Mouse (Mus musculus) kidney, postnatal 0 days (tissue): ENCODE data around the gene Cyp19a1. TPM values are rescaled to one million over a fixed set of nuclear protein-coding genes. Genes with fewer than 3 reads are reported as not detected.

ENCODE experiments used
- ATAC-seq: fragments of 200-750 bp; cut with Nextera tagmentation; replicated peaks from 2 replicates; pipeline ENCODE4 v1.8.0; 2017; ENCODE audit warnings: low read depth, moderate number of reproducible peaks, moderate TSS enrichment, moderate library complexity; ENCODE audit not compliant: low FRiP score
- DNase-seq: peaks from one replicate; pipeline ENCODE4 v3.0.0-alpha.2; 2016; ENCODE audit warnings: low spot score
- H3K27ac ChIP-seq: fragments of 300-500 bp; sonication (generic); 2 replicates; pipeline ENCODE4 v1.5.1; 2014; ENCODE audit warnings: mild to moderate bottlenecking
- H3K27me3 ChIP-seq: fragments of 300-500 bp; sonication (generic); 2 replicates; pipeline ENCODE4 v1.6.1; 2014; ENCODE audit warnings: low read length, mixed read lengths; ENCODE audit not compliant: insufficient read depth
- H3K36me3 ChIP-seq: fragments of 300-500 bp; sonication (generic); 2 replicates; pipeline ENCODE4 v1.6.1; 2014; ENCODE audit warnings: low read length, mixed read lengths; ENCODE audit not compliant: insufficient read depth
- H3K4me1 ChIP-seq: fragments of 300-500 bp; sonication (generic); replicated peaks from 2 replicates; pipeline ENCODE4 v1.6.1; 2014; ENCODE audit warnings: antibody characterized with exemption, low read length, mixed read lengths; ENCODE audit not compliant: insufficient read depth
- H3K4me2 ChIP-seq: fragments of 300-500 bp; sonication (generic); 2 replicates; pipeline ENCODE4 v1.6.1; 2014; ENCODE audit warnings: mild to moderate bottlenecking, low read length, moderate library complexity, mixed read lengths
- H3K4me3 ChIP-seq: fragments of 300-500 bp; sonication (generic); replicated peaks from 2 replicates; pipeline ENCODE4 v1.5.1; 2014; ENCODE audit warnings: low read depth, low read length
- H3K9ac ChIP-seq: fragments of 300-500 bp; sonication (generic); 2 replicates; pipeline ENCODE4 v1.6.1; 2014; ENCODE audit warnings: low read depth, low read length
- H3K9me3 ChIP-seq: fragments of 300-500 bp; sonication (generic); replicated peaks from 2 replicates; pipeline ENCODE4 v1.6.1; 2016; ENCODE audit warnings: low read length, inconsistent platforms, mixed read lengths
- CTCF ChIP-seq: IDR thresholded peaks from 2 replicates; pipeline ENCODE4 v1.5.1; 2016; ENCODE audit warnings: antibody characterized with exemption, low read depth, mild to moderate bottlenecking, moderate library complexity
- WGBS: fragments of 180-500 bp; shearing (Covaris S2); extraction: QIAGEN DNeasy Blood & Tissue Kit; methylation state at CpG from one replicate; pipeline ENCODE4 v1.1.7; 2014; 5-methylcytosine and 5-hydroxymethylcytosine counted together
- polyA plus RNA-seq: library from polyadenylated mRNA; unstranded; fragments of >200 nt; fragmentation: Nextera tagmentation; extraction: Ambion mirVana; gene quantifications from 2 replicates; pipeline ENCODE4 v1.2.1, GENCODE M21; 2015

The Cyp19a1 gene
- polyA plus RNA-seq, 1 experiment from 2014 or later = not detected

DNA sequence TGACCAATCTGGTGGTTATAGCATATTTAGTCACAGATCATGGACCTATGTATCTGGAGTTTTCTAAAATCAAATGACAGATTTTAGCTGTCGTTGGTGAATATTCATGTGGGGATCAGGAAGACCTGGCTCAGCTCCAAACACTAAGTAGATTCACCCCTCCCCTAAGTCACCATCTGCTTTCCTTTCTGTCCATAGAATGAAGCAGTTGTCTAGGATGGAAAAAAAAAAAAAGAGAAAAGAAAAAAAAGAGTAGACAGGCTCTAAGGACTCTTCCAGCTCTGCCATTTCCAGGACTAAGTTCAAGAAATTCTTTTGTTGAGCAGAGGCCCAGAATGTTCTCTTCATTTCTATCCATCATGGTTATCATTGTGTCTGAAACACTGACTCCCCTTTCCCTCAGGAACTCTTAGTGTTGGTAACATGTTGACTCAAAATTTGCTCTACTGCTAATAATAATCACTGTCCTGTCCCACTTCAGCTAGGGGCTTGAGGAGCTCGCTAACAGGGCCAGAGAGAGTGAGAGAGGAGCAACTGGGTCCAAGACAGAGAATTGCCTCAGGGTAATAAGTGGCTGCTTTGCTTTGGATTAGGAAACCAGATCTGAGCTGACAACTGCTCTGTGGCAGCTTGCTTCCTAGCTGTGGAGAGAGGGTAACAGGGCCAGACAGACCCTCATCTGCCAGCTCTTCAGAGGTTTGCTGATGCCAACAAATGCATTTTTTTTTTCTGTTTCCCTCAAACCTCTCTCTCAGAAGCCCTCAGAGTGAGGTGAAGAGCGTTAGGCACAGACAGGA lies 22.8 kb downstream of the Cyp19a1 start:
- 75% methylated on average over 3 of the region's 3 CpGs for WGBS

DNA sequence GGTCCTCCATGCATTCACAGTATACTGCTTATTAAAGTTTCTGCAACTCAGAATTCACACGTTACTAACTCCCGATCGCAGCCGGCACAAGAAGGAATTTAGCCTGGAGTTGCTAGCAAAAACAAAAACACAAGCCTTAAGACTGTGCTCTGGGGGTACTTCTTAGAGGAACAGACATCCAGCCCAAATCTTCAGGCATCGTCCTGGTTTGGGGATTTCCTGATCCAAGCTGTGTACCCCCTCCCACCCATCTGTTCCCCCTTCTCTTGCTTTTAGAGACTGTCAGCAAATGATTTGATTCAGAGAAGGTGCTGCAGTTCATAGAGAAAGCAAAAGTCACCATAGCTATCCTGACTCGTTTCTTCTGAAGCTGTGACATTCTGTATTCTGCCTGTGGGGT lies 40.3 kb downstream of the Cyp19a1 start:
- Histone ChIP-seq H3K27me3 (no peaks in the 10 kb centered on the region), H3K27ac (no peak overlapping the region), H3K9me3 (no peaks in the 10 kb centered on the region), H3K4me2 (no peak overlapping the region), H3K36me3 (no peaks in the 10 kb centered on the region), H3K4me3 (no peak overlapping the region), H3K9ac (no peak overlapping the region), H3K4me1 (no peaks in the 10 kb centered on the region)
- no peak for ATAC-seq
- TF ChIP-seq CTCF = no peak
- DNase-seq = no peak
- 57% methylated on average over 6 of the region's 6 CpGs for WGBS

More for the DNA sequence above, 22.8 kb downstream of the Cyp19a1 start:
- H3K27me3 ChIP-seq = no peaks in the 10 kb centered on the region
- no peak for DNase-seq
- no peak overlapping the region for H3K27ac ChIP-seq
- H3K4me1 ChIP-seq = no peaks in the 10 kb centered on the region
- H3K9me3 ChIP-seq = no peaks in the 10 kb centered on the region
- H3K9ac ChIP-seq = no peak overlapping the region
- ATAC-seq = no peak
- H3K4me2 ChIP-seq = no peak overlapping the region
- H3K4me3 ChIP-seq = no peak overlapping the region
- TF ChIP-seq CTCF = no peak
- H3K36me3 ChIP-seq = no peaks in the 10 kb centered on the region

DNA sequence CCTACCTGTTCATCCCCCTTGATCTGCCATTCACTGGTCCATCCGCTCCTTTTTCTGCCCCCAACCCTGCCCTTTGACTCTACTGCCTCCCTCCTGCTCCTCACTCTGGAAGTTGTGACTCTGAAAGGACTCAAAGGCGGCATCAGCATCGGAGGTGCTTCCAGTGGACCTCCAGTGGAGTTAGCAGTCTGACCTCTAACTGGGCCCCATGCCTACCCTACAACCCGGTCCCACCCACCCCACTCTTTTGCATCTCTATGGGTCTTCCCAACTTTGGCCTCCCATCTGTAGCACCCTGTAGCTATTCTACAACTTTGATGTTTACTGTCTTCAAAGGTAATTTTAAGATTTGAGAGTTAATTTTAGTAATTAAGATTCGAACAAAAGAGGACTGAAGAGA lies 51.4 kb downstream of the Cyp19a1 start:
- H3K4me2 ChIP-seq = no peak overlapping the region
- H3K36me3 ChIP-seq = no peaks in the 10 kb centered on the region
- WGBS = 56% methylated on average over 5 of the region's 5 CpGs
- no peak overlapping the region for H3K4me3 ChIP-seq
- no peak for TF ChIP-seq CTCF
- H3K27ac ChIP-seq = no peak overlapping the region
- H3K9me3 ChIP-seq = no peaks in the 10 kb centered on the region
- no peak for DNase-seq
- no peaks in the 10 kb centered on the region for H3K4me1 ChIP-seq
- H3K9ac ChIP-seq = no peak overlapping the region
- H3K27me3 ChIP-seq = no peaks in the 10 kb centered on the region
- no peak for ATAC-seq

DNA sequence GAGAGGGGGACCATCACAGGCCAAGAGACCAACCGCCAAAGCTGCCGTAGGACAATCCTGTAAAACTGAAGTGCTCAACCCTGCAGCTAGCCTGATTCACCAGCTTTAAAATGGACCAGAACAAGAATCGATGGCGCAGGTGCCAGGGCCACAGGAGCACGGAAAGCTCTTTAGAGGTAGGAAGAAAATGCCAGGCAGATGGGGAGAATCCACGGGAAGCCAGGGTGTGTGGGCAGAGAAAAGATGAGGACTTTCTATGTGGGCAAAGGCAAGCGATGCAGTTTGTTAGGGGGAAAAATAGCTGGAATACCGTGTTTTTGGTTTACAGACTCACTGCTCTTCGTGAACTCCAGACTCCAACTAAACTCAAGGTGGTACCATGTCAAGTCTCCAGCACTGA lies 53.0 kb downstream of the Cyp19a1 start:
- Histone ChIP-seq H3K27ac (no peak overlapping the region), H3K4me3 (no peak overlapping the region), H3K4me1 (no peaks in the 10 kb centered on the region), H3K9ac (no peak overlapping the region), H3K36me3 (no peaks in the 10 kb centered on the region), H3K27me3 (no peaks in the 10 kb centered on the region), H3K4me2 (no peak overlapping the region), H3K9me3 (no peaks in the 10 kb centered on the region)
- no peak for TF ChIP-seq CTCF
- DNase-seq (no peak), ATAC-seq (no peak)
- WGBS = 87% methylated on average over 9 of the region's 9 CpGs

DNA sequence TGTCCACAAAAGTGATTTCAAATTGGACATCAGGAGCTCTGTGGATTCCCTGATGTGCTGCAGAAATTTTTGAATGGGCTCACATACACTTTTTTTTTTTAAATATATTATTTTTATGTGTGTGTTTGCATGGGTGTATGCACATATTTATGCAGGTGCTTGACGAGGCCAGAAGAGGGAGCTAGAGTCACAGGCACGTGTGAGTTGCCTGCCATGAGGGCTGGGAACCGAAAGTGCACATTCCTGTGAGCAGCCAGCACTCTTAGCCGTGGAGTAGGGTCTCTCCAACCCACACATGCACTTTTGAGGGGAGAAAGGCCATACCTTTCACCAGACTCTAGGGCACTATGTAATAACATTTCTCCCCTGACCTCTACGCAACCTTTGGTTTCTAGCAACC lies 73.1 kb downstream of the Cyp19a1 start:
- no peak for ATAC-seq
- H3K9ac ChIP-seq = no peak overlapping the region
- no peaks in the 10 kb centered on the region for H3K27me3 ChIP-seq
- H3K27ac ChIP-seq = no peak overlapping the region
- WGBS = 73% methylated on average over 5 of the region's 5 CpGs
- no peak overlapping the region for H3K4me3 ChIP-seq
- no peaks in the 10 kb centered on the region for H3K9me3 ChIP-seq
- no peak for DNase-seq
- TF ChIP-seq CTCF = peak; percentile 22; the same call in 1 of the 2 replicates
- H3K4me1 ChIP-seq = no peaks in the 10 kb centered on the region
- no peak overlapping the region for H3K4me2 ChIP-seq
- H3K36me3 ChIP-seq = no peaks in the 10 kb centered on the region

DNA sequence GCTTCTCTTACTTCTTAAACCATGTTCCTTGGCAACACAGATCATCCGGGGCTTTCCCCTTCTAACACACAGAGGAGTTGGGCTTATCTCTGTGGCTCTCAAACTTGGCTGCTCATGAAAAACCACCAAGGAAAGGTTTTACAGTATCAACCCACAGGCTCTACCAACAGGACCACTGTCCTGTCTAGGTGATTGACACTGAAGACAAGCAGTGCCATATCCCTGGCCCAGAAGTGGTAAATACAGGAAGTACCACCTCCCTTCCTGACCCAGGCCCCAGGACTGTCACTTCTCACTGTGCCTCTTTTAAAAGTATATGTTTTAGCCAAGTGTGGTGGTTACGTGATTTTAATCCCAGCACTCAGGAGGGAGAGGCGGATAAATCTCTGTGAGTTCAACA lies 76.5 kb downstream of the Cyp19a1 start:
- H3K4me3 ChIP-seq = no peak overlapping the region
- DNase-seq (no peak), ATAC-seq (no peak)
- H3K36me3 ChIP-seq = no peaks in the 10 kb centered on the region
- H3K9ac ChIP-seq = no peak overlapping the region
- H3K27ac ChIP-seq = no peak overlapping the region
- WGBS = 90% methylated on average over 3 of the region's 3 CpGs
- no peaks in the 10 kb centered on the region for H3K4me1 ChIP-seq
- no peak for TF ChIP-seq CTCF
- H3K27me3 ChIP-seq = no peaks in the 10 kb centered on the region
- H3K9me3 ChIP-seq = no peaks in the 10 kb centered on the region
- no peak overlapping the region for H3K4me2 ChIP-seq

DNA sequence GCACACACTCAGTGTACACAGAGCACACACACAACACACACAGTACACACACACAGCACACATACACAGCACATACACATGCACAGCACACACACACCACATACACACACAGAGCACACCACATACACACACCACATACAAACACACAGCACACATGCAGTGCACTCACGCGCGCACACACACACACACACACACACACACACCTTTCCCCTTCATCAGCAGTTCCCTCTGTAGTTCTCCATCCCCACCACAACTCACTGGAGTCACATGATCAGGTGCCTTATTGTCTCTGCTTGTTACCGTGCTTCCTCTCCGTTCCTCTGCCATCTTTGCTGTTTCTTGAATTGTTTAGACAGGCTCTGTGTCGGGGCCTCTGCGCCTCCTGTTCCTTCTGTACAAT lies 85.4 kb downstream of the Cyp19a1 start:
- Histone ChIP-seq H3K27ac (no peak overlapping the region), H3K27me3 (no peaks in the 10 kb centered on the region), H3K9ac (no peak overlapping the region), H3K4me3 (no peak overlapping the region), H3K36me3 (no peaks in the 10 kb centered on the region), H3K4me2 (no peak overlapping the region), H3K9me3 (no peaks in the 10 kb centered on the region), H3K4me1 (no peaks in the 10 kb centered on the region)
- ATAC-seq = no peak
- WGBS = 83% methylated on average over 7 of the region's 7 CpGs
- DNase-seq = no peak
- TF ChIP-seq CTCF = no peak
